Mouse (Mus musculus): ENCODE measurements at regions not wholly inside any gene's neighbourhood (a gene's known extent, or its start where the extent isn't known, plus 50 kb on each side); places are given as distances from the start of the nearest gene placed in this dataset.

- no peak for DNase-seq
These were observed 94.5 kb downstream of the Gpr139 start for GRCm38 (mm10) chr7:119089931-119090330.

- no peak for DNase-seq
These were observed 93.5 kb upstream of the Gprc5b start for GRCm38 (mm10) chr7:119088537-119088936.

GRCm38 (mm10) chr7:119087723-119088419, 92.9 kb upstream of the Gprc5b start:
- no peak for DNase-seq

- no peak for DNase-seq
These were observed 90.9 kb upstream of the Gprc5b start for GRCm38 (mm10) chr7:119085696-119086451.

- DNase-seq, result peak; percentile 11
These were observed 82.0 kb upstream of the Gprc5b start for GRCm38 (mm10) chr7:119076712-119077619.

GRCm38 (mm10) chr7:119066026-119066425, 71.0 kb upstream of the Gprc5b start:
- DNase-seq, result no peak
